Mouse (Mus musculus): Measurements from ENCODE around the gene Ildr2.

GRCm38 (mm10) chr1:166281836-166282235, 27.9 kb downstream of the Ildr2 start:
- TF ChIP-seq EP300 (IDR thresholded peaks at IDR 0.05; ENCODE audit: insufficient read depth, low read depth, low read length) (no peak), POLR2A (IDR thresholded peaks at IDR 0.05; ENCODE audit: insufficient read depth, low read depth, low read length) (no peak), CTCF (IDR thresholded peaks at IDR 0.05) (no peak)
